Mouse (Mus musculus) C2C12 (cell line): Measurements from ENCODE around the gene Lmtk3.

Experiments
- CEBPB ChIP-seq: IDR thresholded peaks from one replicate; pipeline ENCODE4 v1.6.1; 2011; ENCODE audit warnings: low read depth, mild to moderate bottlenecking, control low read depth, moderate library complexity
- CTCF ChIP-seq: IDR thresholded peaks from one replicate; pipeline ENCODE4 v1.5.1; 2011; ENCODE audit not compliant: control insufficient read depth, insufficient read depth, insufficient read length
- MAX ChIP-seq: IDR thresholded peaks from one replicate; pipeline ENCODE4 v1.6.1; 2011; ENCODE audit warnings: mild to moderate bottlenecking, control low read depth
- MYOD1 ChIP-seq: IDR thresholded peaks from one replicate; pipeline ENCODE4 v1.6.1; 2011; ENCODE audit warnings: low read depth; ENCODE audit not compliant: control insufficient read depth, insufficient read length
- MYOG ChIP-seq: IDR thresholded peaks from one replicate; pipeline ENCODE4 v1.6.1; 2011; ENCODE audit not compliant: control insufficient read depth, insufficient read length; ENCODE audit errors: extremely low read depth
- USF1 ChIP-seq: IDR thresholded peaks from one replicate; pipeline ENCODE4 v1.6.1; 2011; ENCODE audit warnings: low read depth, mild to moderate bottlenecking, control low read depth, moderate library complexity

- no peak for TF ChIP-seq CEBPB
- TF ChIP-seq MYOG, result no peak
- peak; percentile 92 for TF ChIP-seq CTCF
- TF ChIP-seq MAX, result peak; percentile 46
- no peak for TF ChIP-seq USF1
- TF ChIP-seq MYOD1, result no peak
Measured at GRCm38 (mm10) chr7:45801348-45801747, 17.8 kb downstream of the Lmtk3 start.
